Mouse (Mus musculus) regulatory T cell (primary cell): ENCODE data around the gene Ano1.

Experiments
- in situ Hi-C: fragments of 300-600 bp; cut with MboI, MseI; formaldehyde crosslinking; loops from one replicate; pipeline ENCODE4 v1.15.1; 2025; ENCODE audit warnings: high pct_unique_total_duplicates

Ano1 gene

GRCm38 (mm10) chr7:144636000-144636399, 115.8 kb downstream of the Ano1 start:
- in situ Hi-C loops, result no loop called here

DNA sequence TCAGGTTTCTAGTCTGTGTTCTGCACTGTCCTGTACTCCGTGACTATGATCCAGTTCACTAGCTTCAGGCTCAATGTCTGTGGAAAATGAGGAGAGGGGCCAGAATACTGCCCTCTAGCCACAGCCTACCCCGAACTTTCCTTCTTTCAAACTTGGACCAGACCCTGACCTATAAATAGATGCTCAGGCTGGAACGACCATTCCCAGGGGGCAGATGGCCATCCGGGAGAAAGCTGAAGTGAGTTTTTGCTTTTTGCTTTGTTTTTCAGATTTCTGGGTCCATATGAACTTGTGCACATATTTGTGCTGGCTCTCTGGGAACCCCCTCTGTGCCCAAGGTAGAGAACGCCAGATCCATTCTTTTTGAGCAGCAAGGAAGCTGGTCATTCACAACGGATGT, 116.9 kb downstream of the Ano1 start:
- in situ Hi-C loops, result no loop called here

GRCm38 (mm10) chr7:144634450-144634849, 117.3 kb downstream of the Ano1 start:
- in situ Hi-C loops, result no loop called here

DNA sequence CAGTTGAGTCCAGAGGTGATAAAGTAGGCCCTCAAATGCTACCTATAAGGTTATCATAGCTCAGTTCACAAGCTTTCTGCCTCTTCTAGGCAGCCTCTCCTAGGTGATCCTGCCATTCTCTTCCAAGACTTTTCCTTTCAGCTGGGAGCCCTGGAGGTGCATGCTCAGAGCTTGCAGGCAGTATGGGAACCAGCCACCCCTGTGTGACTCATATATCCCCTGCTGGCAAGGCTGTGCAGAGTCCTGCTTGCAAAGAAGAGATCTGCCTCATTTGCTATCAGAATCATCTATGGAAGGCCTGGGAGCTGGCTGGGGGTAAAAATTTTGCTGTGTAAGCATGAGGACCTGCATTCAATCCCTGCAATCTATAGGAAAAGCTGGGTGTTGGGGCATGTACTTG, 119.5 kb downstream of the Ano1 start:
- in situ Hi-C loops, result no loop called here

- in situ Hi-C loops, result no loop called here
Measured at GRCm38 (mm10) chr7:144630622-144631021, 121.2 kb downstream of the Ano1 start.

GRCm38 (mm10) chr7:144628334-144628915, 123.3 kb downstream of the Ano1 start:
- in situ Hi-C loops, result no loop called here

DNA sequence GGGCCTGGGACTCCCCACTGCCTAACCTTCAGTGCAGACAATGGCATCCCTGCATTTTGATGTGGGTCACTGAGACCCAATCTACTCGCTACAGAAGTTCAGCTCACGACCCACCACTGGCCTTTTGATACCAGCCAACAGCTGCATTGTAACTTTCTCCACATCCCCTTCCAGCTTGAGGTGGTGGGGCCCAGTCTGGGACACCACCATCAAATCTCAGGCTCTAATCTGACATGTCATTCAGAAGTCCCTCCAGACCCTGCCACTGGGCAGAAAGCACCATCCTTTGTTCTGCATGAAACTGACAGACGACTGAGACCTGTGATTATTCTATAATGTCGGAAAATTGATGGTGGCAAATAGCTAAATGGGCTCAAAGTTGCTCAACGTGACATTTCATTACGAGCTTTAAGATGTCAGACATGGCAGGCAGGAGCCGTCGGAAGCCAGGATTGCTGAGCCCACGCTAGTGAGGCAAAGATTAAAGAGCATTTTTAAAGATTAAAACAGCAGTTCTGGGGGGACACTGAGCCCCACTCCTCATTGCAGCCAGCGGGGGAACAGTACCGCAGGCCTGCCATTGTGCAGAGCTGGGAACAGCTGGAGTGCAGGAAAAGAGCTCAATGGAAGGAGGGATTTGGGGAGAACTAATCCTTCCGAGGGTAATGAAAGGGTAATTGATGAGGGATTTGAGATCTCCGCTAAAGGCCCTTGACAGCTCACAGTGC, 124.0 kb downstream of the Ano1 start:
- in situ Hi-C loops, result no loop called here

DNA sequence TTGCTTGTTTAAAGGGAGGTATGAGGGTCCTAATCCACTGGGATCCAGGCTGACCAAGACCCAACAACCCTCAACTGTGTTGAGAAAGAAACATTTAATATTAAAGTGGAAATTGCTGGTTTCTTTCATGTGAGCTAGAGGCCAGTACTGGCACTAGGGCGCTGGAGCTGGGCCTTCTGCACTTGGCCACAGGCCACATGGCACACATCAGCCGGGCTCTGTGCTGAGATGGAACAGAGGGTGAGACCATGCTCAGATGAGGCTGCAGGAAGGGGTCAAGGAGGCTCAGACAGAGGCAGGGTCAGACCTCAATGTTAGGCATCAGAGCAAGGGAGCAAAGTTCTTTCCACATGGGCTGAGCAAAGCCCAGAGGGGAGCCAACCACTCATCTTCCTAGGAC, 125.7 kb downstream of the Ano1 start:
- in situ Hi-C loops, result no loop called here

DNA sequence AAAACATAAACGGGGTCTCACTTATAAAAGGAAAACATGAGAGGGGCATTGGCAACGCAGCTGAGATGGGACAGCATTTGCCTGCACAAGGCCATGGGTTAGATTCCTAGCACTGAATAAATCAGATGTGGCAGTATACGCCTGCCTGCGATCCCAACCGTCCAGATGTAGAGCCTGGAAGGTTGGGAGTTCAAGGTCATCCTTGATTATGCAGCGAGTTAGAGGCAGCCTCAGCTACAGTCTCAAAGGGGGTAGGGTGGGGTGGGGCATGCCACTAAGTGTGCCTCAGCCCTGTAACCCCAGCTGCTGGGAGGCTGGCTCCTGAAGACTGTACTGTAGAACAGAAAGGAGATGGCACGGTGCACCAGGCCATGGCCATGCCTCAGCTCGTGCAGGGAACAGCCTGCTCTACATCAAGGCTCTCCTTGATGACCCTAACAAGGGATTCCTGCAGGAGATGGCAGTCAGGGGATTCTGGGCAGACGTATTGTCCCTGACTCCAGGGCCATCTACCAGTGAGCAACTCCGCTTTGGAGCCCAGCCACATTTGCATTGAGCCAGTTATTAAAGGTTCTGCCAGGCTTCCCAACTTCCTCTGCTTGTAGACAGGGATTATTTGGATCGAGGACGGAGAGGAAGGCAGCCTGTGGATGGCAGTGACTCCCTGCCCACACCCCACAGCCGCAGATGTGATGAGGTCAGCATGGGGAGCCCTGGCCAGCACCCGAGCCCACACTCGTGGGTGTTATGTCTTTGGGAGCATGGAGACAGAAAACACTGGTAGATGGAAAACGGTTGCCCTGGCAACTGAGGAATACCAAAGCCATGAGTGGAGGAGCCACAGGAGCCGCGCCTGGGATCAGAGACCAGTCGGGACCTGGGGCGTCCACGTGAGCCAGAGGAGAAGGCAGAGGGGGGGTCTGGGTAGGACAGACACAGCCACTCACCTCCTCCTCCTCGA, 130.8 kb downstream of the Ano1 start:
- in situ Hi-C loops, result no loop called here

GRCm38 (mm10) chr7:144620315-144620714, 131.5 kb downstream of the Ano1 start:
- in situ Hi-C loops, result no loop called here

GRCm38 (mm10) chr7:144615343-144615742, 136.4 kb downstream of the Ano1 start:
- in situ Hi-C loops, result loop anchor here (5.0 kb wide), 1 partner anchor 92 kb away; no protein-coding TSS in a partner anchor

DNA sequence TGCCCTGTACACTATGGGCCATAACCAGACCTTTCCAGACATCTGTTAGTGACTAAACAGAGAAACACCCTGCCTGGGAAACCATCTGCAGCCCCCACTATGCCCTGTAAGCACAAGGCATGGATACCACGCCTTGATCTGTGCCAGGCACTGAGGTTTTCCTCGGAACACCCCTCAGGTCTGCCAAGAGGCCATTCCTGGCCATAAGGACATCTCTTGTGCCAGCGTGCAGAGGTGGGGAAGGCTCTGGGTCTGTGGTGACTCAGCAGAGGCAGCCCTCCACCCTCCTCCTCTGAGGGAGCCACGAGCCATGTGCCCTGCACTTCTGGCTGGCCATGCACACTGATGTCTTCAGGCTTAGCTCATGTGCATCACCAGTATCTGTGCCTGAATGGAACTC, 138.9 kb downstream of the Ano1 start:
- in situ Hi-C loops, result no loop called here

DNA sequence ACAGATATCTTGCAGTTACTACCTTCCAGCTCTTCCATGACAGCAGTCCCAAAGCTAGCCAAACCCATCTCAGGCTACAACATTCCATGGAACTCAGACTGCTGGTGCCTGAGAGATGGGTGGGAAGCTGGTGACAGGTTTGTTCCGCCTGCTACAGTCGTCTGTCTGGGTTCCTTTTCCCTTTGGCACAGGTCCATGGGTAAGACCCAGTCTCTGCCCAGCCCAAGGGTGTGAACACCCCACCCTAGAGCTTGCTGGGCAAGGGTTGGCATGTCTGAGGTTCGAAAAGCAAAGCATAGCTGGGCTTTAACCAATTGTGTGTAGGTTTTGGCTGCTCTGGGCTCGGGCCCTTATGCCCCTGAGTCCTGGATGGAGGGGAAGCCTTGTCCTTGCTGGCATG, 139.4 kb downstream of the Ano1 start:
- in situ Hi-C loops, result no loop called here

GRCm38 (mm10) chr7:144611595-144611994, 140.2 kb downstream of the Ano1 start:
- in situ Hi-C loops, result no loop called here

DNA sequence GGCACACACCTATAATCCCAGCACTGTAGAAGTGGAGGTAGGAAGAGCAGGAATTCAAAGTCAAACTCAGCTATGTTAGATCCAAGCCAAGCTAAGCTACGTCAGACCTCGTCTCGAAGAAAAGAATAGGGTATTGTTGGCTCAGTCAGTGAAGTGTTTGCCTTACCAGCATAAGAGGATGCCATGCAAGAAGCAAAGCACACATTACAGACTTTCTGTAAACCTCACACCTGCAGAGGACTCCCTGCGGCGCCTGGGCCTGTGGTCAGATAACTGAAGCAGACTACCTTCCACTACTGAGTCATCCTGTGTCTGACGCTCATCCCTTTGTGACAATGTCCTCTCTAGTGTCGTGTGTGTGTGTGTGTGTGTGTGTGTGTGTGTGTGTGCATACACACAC, 142.2 kb downstream of the Ano1 start:
- in situ Hi-C loops, result no loop called here

DNA sequence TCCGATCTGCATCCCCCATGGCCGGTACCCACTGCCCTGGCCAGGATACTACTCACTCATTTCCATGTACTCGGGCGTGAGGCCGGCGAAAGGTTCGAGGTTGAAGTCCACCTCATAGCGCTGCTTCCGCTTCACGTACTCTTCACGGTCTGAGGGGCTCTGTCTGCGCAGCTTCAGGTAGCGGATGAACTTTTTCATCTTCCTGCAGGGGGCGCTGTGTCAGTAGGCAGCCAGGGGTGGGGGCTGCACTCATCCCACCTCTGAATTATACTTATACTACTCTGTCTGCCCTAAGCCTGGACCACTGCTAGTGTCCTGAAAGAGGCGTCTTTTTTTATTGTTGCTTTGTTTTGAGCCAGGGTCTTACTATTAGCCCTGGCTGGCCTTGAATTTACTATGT, 143.9 kb downstream of the Ano1 start:
- in situ Hi-C loops, result no loop called here

GRCm38 (mm10) chr7:144604735-144605134, 147.0 kb downstream of the Ano1 start:
- in situ Hi-C loops, result no loop called here

GRCm38 (mm10) chr7:144604291-144604690, 147.5 kb downstream of the Ano1 start:
- in situ Hi-C loops, result no loop called here

DNA sequence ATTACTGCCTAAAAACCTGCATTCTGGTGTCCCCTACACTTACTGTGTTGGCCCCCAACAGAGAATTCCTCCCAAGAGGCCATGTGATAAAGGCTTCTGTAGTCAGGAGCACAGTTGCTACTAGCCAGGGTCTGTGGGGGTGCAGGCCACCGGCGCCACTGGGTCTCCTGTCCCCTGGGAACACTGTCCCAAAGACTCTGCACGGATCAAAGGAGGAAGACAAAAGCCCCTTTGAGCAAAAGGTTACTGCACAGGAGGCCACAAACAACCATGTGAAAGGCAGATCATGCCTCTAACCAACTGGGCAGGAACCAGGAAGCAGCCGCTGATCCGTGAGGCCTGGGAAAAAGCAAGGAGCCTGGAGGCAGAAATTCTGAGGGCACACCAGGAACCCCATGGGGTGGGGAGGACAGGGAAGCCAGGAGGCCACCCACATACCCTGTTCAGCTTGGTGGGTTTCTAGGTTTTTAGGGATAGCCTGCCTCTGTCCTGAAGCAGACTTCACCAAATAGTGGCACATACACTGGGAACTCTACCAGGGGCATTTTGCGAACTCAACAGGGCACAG, 151.4 kb downstream of the Ano1 start:
- in situ Hi-C loops, result no loop called here

DNA sequence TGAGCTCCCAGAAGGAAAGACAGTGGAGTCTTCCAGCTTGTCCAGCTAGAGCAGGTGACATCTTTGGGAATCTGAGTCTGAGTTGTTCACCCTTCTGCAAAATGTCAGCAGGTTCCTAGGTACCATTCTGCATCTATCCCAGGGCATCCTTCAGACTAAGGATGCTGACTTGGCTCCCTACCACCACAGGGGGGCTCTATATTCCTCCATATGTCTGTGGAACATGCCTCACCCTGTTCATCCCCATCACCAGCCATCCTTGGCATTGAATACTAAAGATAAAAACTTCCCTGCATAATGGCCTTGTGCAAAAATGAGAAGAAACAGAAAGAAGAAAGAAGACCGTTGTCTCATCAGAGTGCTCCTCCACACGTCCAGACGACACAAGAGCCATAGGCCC, 162.3 kb downstream of the Ano1 start:
- in situ Hi-C loops, result no loop called here

DNA sequence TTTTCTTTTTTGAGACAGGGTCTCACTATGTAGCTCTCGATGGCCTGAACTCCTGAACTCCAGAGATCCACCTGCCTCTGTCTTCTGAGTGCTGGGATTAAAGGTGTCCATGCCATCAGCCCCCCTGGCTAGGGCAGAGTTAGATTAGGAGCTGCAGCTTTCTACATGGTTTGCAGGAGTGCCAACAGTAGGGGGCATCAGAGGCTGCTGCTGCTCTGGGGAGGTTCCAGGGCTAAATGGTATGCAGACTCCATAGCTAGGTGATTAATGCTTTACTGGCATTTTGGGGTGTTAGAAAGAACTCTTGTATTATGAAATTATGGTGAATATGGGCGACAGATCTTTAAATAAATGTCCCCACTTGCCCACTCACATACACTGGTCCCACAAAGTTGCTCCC, 164.5 kb downstream of the Ano1 start:
- in situ Hi-C loops, result no loop called here

DNA sequence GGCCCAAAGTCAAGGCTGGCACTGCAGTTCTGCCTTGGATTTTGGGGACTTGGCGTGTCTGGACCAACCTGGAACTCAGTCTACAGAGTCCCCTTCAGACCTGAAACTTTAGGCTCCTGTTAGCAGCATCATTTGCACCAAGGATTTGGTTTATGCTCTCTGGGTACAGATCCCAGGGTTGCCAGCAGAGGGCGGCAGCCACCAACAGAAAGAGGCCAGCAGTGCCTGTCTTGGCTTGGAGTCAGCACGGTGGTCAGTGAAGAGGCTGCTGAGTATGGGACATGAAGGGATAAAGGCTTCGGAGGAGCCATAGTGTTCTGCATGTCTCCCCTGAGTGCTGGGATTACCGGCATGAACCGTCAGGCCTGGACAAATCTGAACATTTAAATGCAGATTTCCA, 166.1 kb downstream of the Ano1 start:
- in situ Hi-C loops, result no loop called here
